Mouse (Mus musculus): ENCODE data around the gene AW822073. TPM values are rescaled to one million over a fixed set of nuclear protein-coding genes. Genes with fewer than 3 reads are reported as not detected.
A peak's percentile ranks its signal among the peaks of the same experiment; 100 is the strongest.
"Not testable (repeated sequence)": the region's sequence is repeated elsewhere in the genome, so short reads cannot be mapped to it uniquely, and the experiment has no call there.

AW822073 gene
- polyA plus RNA-seq (2016; fragmentation: Nextera tagmentation; extraction: Ambion mirVana): not detected in 2 replicates

DNA sequence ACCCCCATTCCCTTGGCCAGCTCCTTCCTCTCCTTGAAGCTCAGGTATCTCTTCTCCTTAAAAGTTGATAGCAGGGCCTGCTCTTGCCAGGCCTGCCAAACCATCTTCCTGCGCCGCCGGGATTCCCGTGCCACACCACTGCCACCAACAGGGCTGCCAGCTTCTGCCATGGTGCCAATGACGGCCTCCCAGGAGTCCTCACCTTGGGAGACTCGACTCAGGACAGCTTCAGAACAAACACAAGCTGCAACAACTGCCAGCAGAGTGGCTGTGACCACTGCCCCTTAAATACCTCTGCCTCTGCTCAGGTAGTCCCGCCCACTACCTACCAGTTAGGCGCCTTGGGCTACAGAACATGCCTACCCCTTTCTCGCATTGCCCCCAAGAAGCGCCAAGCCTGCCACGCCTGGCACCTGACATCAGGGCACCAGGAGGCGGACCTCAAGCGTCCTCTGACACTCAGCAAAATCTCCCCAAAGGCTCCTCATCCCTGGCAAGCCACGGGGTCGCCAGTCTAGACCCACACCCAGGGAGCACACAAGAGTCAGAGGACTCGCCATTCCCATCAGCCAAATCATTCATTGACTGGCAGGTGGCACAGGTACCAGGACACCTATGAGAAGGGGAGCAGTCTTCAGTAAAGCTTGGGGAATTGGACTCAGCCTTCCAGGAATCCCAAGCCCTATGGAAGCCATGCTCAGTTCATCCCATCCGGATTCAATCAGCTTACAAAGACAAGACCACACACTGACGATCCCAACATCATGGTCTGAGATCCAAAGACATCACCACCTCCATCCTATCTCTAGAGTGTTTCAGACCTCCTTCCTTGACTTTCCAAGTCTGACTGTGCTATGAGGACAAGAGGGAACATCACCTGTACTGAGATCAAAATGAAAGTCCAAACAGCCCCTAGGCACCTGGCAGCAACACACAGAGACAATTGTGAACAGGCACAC lies at the start of gene AW822073:
AW822073 (minus strand) TSS at position 104 of the 959 bp plus-strand sequence.
- H3K4me3 ChIP-seq; H3K4me1 ChIP-seq; H3K27me3 ChIP-seq; H3K27ac ChIP-seq (replicated peaks); H3K36me3 ChIP-seq; H3K4me2 ChIP-seq (replicated peaks); H3K9ac ChIP-seq (replicated peaks); H3K9me3 ChIP-seq; ATAC-seq (ENCODE audit: low FRiP score, low read depth): not testable (repeated sequence)
- 84% methylated on average over 18 of the region's 18 CpGs for WGBS

DNA sequence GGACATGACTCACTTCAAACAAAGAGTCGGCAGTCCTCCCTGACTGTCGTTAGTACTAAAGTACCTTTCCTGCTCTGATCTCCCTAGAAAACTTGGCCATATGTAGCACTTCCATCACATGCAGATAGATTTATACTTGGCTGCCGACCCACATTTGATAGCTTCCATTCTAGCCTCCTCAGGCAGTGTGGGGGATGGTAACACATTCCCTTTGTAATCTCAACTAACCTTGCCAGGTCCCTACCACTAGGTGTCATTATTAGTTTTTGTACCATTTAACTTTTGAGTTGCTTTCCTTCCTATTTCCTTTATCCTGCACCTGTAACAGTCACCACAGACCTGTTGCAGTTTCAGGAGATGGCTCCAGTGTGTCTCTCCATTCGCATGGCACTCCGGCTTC lies 33.7 kb upstream of the AW822073 start:
- H3K9me3 ChIP-seq: no peaks in the 10 kb centered on the region
- no peak overlapping the region for H3K9ac ChIP-seq (replicated peaks)
- no peak overlapping the region for H3K4me2 ChIP-seq (replicated peaks)
- H3K27ac ChIP-seq (replicated peaks): no peak overlapping the region
- no peak overlapping the region for H3K4me3 ChIP-seq
- WGBS: 82% methylated on average over 5 of the region's 5 CpGs
- no peaks in the 10 kb centered on the region for H3K27me3 ChIP-seq
- H3K36me3 ChIP-seq: peaks cover 19% of the 10 kb centered on the region
- H3K4me1 ChIP-seq: peaks cover 14% of the 10 kb centered on the region
- ATAC-seq (ENCODE audit: low FRiP score, low read depth): no peak

DNA sequence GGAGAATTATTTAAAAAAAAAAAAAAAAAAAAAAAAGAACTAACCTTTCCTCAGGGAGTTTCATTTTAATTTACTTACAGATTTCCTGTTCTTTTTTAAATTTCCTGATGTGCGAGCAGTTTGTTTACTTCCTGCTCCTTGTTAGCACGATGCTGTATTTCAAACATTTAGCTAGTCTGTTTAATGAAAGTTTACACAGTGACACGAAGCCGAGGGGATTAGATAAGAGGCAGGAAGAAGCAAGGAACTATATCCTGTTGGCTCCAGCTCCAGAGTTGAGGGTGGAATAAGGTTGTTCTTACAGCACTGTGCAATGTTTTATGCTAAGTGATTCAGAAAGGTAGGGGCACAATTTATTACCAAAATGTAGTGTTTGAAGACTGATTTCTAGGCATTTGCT lies 31.2 kb upstream of the AW822073 start:
- WGBS: 10% methylated on average over 4 of the region's 4 CpGs
- H3K4me2 ChIP-seq (replicated peaks): peak overlapping the region; percentile 57
- peaks cover 14% of the 10 kb centered on the region for H3K4me1 ChIP-seq
- H3K27ac ChIP-seq (replicated peaks): no peak overlapping the region
- no peak for ATAC-seq (ENCODE audit: low FRiP score, low read depth)
- no peaks in the 10 kb centered on the region for H3K27me3 ChIP-seq
- peak overlapping the region; percentile 78 for H3K9ac ChIP-seq (replicated peaks)
- H3K9me3 ChIP-seq: no peaks in the 10 kb centered on the region
- peak overlapping the region; percentile 82 for H3K4me3 ChIP-seq
- peaks cover 9% of the 10 kb centered on the region for H3K36me3 ChIP-seq

DNA sequence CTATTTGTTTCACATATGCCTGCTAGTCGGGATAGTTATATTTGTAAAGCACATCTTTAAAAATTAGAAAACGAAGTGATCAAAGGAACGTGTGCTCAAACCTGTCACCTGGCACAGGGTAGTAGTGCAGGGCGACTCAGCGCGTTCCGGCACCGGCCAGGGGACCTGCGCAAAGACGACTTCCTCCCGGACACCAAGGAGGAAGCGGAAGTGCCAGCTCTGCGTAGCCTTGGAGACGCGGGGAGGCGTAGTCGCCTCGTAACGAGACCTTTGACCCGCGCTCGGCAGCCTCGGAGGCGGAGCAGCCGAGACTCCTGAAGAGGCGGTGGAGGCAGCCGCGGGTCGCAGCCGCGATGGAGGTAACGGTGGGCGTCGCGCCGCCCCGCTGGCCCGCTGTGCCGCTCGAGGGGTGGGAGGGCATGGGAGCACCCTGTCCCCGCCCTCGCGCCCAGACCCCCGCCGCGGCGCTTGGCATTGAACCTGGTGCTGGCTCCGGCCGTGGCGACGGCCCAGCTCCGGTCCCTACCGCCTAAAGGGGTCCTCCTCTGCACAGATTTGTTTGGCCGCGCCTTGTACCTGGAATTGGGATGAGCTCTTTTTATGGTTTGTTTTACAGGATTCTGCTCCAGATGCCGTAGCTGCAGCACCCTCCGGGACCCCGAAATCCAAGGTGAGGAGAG lies 30.6 kb upstream of the AW822073 start, which contains the start of gene Gcc2:
Gcc2 (plus strand) TSS at position 285 of the 680 bp plus-strand sequence.
- H3K4me2 ChIP-seq (replicated peaks): peak within 1 kb of the TSS; percentile 57
- H3K27ac ChIP-seq (replicated peaks): peak within 1 kb of the TSS; percentile 67
- peak within 1 kb of the TSS; percentile 78 for H3K9ac ChIP-seq (replicated peaks)
- H3K4me1 ChIP-seq: peaks cover 14% of the 10 kb centered on the region
- H3K27me3 ChIP-seq: no peaks in the 10 kb centered on the region
- WGBS: under 1% methylated on average over 49 of the region's 58 CpGs
- peak within 1 kb of the TSS; percentile 82 for H3K4me3 ChIP-seq
- no peaks in the 10 kb centered on the region for H3K9me3 ChIP-seq
- ATAC-seq (ENCODE audit: low FRiP score, low read depth): peak; percentile 99
- peaks cover 9% of the 10 kb centered on the region for H3K36me3 ChIP-seq

DNA sequence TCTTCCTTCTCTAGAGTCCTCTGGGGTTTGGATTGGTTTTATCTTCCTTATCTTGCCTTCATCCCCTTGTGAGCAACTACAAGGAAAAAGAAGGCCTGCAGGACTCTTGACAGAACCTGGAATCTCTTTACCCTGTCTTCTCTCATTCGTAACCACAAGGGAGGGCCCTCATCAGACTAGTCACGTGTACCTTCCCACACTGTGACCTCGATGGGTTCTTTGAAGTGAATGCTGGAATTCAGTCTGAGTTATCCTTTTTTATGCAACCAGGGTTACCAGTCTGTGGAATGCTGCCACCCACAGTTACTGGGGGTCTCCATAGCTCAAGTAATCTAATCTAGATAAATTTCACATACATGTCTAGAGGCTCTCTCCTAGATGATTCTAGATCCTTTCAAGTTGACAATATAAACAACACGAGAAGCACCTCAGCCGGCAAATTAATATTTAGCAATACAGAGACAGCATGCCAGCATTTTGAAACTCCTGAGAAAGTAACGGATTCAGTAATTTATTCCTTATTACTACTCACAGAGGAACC lies 30.0 kb upstream of the AW822073 start:
- H3K9ac ChIP-seq (replicated peaks): peak overlapping the region; percentile 78; the same call in 1 of the 2 replicates
- ATAC-seq (ENCODE audit: low FRiP score, low read depth): peak; percentile 13
- peaks cover 14% of the 10 kb centered on the region for H3K4me1 ChIP-seq
- H3K4me3 ChIP-seq: peak overlapping the region; percentile 82
- H3K4me2 ChIP-seq (replicated peaks): peak overlapping the region; percentile 57
- no peaks in the 10 kb centered on the region for H3K27me3 ChIP-seq
- 34% methylated on average over 6 of the region's 6 CpGs for WGBS
- H3K9me3 ChIP-seq: no peaks in the 10 kb centered on the region
- peaks cover 3% of the 10 kb centered on the region; the same call in 1 of the 2 replicates for H3K36me3 ChIP-seq
- no peak overlapping the region for H3K27ac ChIP-seq (replicated peaks)

DNA sequence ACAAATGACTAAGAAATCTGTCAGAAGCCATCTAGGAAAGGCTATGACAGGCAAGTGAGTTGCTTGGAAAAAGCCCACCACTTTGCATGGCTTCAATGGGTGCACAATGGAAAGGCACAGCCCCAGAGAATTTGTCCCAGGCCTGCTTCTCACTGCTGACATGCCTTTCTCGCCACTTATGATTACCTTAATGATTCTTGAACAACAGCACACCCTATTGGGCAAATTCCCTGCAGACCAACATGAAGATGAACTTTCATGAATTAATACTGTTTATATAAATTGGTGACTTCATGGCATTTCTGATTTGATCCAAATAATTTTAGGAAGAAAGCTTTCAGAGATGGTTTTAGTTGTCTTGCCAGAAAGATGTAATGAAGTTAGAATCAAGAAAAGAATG lies 24.8 kb upstream of the AW822073 start:
- Histone ChIP-seq H3K4me2 (replicated peaks) (no peak overlapping the region), H3K9ac (replicated peaks) (no peak overlapping the region), H3K27ac (replicated peaks) (no peak overlapping the region), H3K4me3 (no peak overlapping the region), H3K27me3 (no peaks in the 10 kb centered on the region), H3K4me1 (peaks cover 1% of the 10 kb centered on the region), H3K9me3 (no peaks in the 10 kb centered on the region), H3K36me3 (no peaks in the 10 kb centered on the region)
- no peak for ATAC-seq (ENCODE audit: low FRiP score, low read depth)
- WGBS: 29% methylated on average over 1 of the region's 1 CpGs

DNA sequence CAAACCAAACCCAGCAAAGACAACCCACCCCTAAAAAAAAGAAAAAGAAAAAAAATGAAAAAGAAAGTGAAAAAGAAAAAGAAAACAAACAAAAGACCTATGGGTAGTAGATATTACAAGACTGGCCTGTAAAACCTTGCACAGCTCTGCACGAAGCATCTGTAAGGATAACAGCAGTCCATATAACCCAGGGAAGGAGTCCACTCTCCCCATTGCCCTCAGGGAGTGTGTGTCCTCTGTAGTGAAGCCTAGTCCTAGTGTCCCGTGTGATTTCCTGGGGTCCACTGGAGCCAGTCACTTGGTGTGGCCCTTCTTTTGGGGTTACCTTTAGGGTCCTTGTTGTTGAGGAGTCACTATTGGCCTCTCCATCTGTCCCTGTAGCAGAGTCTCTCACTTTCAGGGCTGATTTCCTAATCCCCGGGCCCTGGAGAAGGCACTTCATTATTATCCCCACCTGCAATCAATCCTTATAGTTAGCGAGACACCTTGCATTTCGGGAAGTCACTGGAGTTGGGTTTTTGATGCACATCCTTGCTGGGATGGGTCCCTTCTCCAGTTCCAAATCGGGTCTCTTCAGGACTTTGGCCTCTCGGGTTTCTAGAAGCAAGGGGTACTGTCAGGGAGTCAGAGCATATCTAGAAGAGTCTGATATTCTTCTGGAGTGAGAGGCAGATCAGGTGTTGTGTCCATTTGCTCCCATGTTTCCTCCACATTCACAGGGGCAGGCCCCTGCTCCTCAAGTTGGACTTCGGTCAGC lies 14.4 kb upstream of the AW822073 start:
- not testable (repeated sequence) for H3K4me3 ChIP-seq; H3K9ac ChIP-seq (replicated peaks); H3K4me2 ChIP-seq (replicated peaks); H3K27me3 ChIP-seq; H3K36me3 ChIP-seq; H3K27ac ChIP-seq (replicated peaks); H3K4me1 ChIP-seq
- peak; percentile 86 for ATAC-seq (ENCODE audit: low FRiP score, low read depth)
- WGBS: 84% methylated on average over 8 of the region's 8 CpGs
- peaks cover 12% of the 10 kb centered on the region; the same call in 1 of the 2 replicates for H3K9me3 ChIP-seq

DNA sequence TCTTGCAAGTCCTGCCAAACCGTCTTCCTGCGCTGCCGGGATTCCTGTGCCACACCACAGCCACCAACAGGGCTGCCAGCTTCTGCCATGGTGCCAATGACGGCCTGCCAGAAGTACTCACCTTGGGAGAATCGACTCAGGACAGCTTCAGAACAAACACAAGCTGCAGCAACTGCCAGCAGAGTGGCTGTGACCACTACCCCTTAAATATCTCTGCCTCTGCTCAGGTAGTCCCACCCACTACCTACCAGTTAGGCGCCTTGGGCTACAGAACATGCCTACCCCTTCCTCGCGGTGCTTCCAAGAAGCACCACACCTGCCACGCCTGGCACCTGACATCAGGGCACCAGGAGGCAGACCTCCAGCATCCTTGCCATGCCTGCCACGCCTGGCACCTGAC lies 11.9 kb upstream of the AW822073 start, which contains the start of gene Gm4981:
Gm4981 (minus strand) TSS at position 89 of the 400 bp plus-strand sequence.
- Histone ChIP-seq H3K9ac (replicated peaks) (no peak within 1 kb of the TSS), H3K9me3 (peaks cover 23% of the 10 kb centered on the region)
- WGBS: 89% methylated on average over 10 of the region's 10 CpGs

DNA sequence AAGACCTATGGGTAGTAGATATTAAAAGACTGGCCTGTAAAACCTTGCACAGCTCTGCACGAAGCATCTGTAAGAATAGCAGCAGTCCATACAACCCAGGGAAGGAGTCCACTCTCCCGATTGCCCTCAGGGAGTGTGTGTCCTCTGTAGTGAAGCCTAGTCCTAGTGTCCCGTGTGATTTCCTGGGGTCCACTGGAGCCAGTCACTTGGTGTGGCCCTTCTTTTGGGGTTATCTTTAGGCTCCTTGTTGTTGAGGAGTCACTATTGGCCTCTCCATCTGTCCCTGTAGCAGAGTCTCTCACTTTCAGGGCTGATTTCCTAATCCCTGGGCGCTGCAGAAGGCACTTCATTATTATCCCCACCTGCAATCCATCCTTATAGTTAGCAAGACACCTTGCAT lies 10.3 kb upstream of the AW822073 start:
- H3K9ac ChIP-seq (replicated peaks); H3K4me2 ChIP-seq (replicated peaks); H3K36me3 ChIP-seq; H3K4me3 ChIP-seq; ATAC-seq (ENCODE audit: low FRiP score, low read depth); H3K27me3 ChIP-seq; H3K4me1 ChIP-seq; H3K27ac ChIP-seq (replicated peaks): not testable (repeated sequence)
- 80% methylated on average over 4 of the region's 4 CpGs for WGBS
- peaks cover 27% of the 10 kb centered on the region for H3K9me3 ChIP-seq

More for the DNA sequence above, 11.9 kb upstream of the AW822073 start, which contains the start of gene Gm4981:
- Histone ChIP-seq H3K27ac (replicated peaks) (no peak within 1 kb of the TSS), H3K36me3 (no peaks in the 10 kb centered on the region), H3K4me2 (replicated peaks) (no peak within 1 kb of the TSS), H3K4me3 (no peak within 1 kb of the TSS), H3K4me1 (no peaks in the 10 kb centered on the region), H3K27me3 (no peaks in the 10 kb centered on the region)
- ATAC-seq (ENCODE audit: low FRiP score, low read depth): no peak

DNA sequence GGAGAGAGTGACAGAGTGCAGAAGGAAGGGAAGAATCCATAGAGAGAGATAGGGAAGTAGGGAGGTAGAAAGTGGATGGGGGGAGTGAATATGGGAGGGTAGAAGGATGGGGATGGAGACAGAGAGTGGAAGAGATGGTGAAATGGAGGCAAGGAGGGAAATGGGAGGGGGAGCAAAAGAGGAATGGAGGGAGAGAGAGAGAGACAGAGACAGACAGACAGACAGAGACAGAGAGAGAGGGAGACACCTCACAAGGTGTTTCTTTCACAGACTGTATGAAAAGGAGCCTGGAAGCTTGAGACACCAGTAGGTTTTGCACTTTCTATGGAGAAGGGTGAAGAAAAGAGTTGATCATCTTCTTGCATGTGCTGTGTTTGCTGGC lies 9.0 kb upstream of the AW822073 start:
- ATAC-seq (ENCODE audit: low FRiP score, low read depth); H3K27me3 ChIP-seq; H3K9ac ChIP-seq (replicated peaks); H3K4me2 ChIP-seq (replicated peaks); H3K4me1 ChIP-seq; H3K27ac ChIP-seq (replicated peaks); H3K4me3 ChIP-seq; H3K36me3 ChIP-seq: not testable (repeated sequence)
- H3K9me3 ChIP-seq: peaks cover 24% of the 10 kb centered on the region

DNA sequence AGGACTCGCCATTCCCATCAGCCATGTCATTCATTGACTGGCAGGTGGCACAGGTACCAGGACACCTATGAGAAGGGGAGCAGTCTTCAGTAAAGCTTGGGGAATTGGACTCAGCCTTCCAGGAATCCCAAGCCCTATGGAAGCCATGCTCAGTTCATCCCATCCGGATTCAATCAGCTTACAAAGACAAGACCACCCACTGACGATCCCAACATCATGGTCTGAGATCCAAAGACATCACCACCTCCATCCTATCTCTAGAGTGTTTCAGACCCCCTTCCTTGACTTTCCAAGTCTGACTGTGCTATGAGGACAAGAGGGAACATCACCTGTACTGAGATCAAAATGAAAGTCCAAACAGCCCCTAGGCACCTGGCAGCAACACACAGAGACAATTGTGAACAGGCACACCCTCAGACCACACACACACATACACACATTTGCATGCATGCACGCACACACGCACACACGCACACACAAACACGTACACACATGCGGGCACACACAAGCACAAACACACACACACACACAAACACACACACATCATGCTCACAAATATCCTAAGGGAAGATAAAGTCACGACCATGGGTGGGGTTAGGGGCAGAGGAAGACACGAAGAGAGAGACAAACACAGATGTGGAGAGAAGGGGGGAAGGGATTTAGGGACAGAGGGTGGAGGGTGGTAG lies 8.5 kb upstream of the AW822073 start:
- H3K4me1 ChIP-seq; H3K27ac ChIP-seq (replicated peaks); H3K4me3 ChIP-seq; H3K4me2 ChIP-seq (replicated peaks); H3K36me3 ChIP-seq; H3K9ac ChIP-seq (replicated peaks); H3K27me3 ChIP-seq: not testable (repeated sequence)
- 79% methylated on average over 10 of the region's 10 CpGs for WGBS
- ATAC-seq (ENCODE audit: low FRiP score, low read depth): peak; percentile 44
- H3K9me3 ChIP-seq: peaks cover 21% of the 10 kb centered on the region

Measured in midbrain, embryonic 12.5 days (tissue).